Mouse (Mus musculus) NIH3T3 (cell line): Measurements from ENCODE around the gene Fbxw10.

Experiments used
- DNase-seq: peaks from one replicate; pipeline ENCODE4 v3.0.0-alpha.2; 2012; ENCODE audit warnings: low read depth

Fbxw10 gene

GRCm38 (mm10) chr11:62844562-62844961 lies 2.3 kb upstream of the Fbxw10 start:
- no peak for DNase-seq

GRCm38 (mm10) chr11:62845730-62846129 lies 1.1 kb upstream of the Fbxw10 start:
- no peak for DNase-seq

GRCm38 (mm10) chr11:62847655-62848191 lies 854 bp downstream of the Fbxw10 start:
- no peak for DNase-seq

GRCm38 (mm10) chr11:62848301-62848700 lies 1.4 kb downstream of the Fbxw10 start:
- no peak for DNase-seq

GRCm38 (mm10) chr11:62851199-62851598 lies 4.3 kb downstream of the Fbxw10 start:
- DNase-seq = peak; percentile 76

- DNase-seq = no peak
These were observed 6.5 kb downstream of the Fbxw10 start for GRCm38 (mm10) chr11:62853334-62853733.

GRCm38 (mm10) chr11:62865562-62865961 lies 18.7 kb downstream of the Fbxw10 start:
- no peak for DNase-seq

GRCm38 (mm10) chr11:62866685-62867084 lies 19.8 kb downstream of the Fbxw10 start:
- no peak for DNase-seq

- peak; percentile 43 for DNase-seq
These were observed 22.3 kb downstream of the Fbxw10 start for GRCm38 (mm10) chr11:62869201-62869600.

GRCm38 (mm10) chr11:62869715-62870371 lies 23.0 kb downstream of the Fbxw10 start:
- DNase-seq = no peak

- no peak for DNase-seq
These were observed 26.6 kb downstream of the Fbxw10 start for GRCm38 (mm10) chr11:62873479-62873878.

GRCm38 (mm10) chr11:62875696-62876095 lies 28.8 kb downstream of the Fbxw10 start:
- DNase-seq = peak; percentile 26

GRCm38 (mm10) chr11:62876445-62876844 lies 29.6 kb downstream of the Fbxw10 start:
- no peak for DNase-seq

GRCm38 (mm10) chr11:62877391-62877790 lies 30.5 kb downstream of the Fbxw10 start:
- DNase-seq = no peak

GRCm38 (mm10) chr11:62878728-62879127 lies 31.9 kb downstream of the Fbxw10 start:
- DNase-seq = no peak

GRCm38 (mm10) chr11:62879220-62880048 lies 32.6 kb downstream of the Fbxw10 start, which contains the start of gene Tvp23b:
Tvp23b (plus strand) TSS chr11:62879455.
- peak; percentile 99 for DNase-seq

- DNase-seq = no peak
These were observed 36.5 kb downstream of the Fbxw10 start for GRCm38 (mm10) chr11:62883407-62883806.

GRCm38 (mm10) chr11:62885323-62885722 lies 38.5 kb downstream of the Fbxw10 start:
- DNase-seq = no peak

GRCm38 (mm10) chr11:62890796-62891195 lies 43.9 kb downstream of the Fbxw10 start:
- no peak for DNase-seq

- DNase-seq = no peak
These were observed 44.9 kb downstream of the Fbxw10 start for GRCm38 (mm10) chr11:62891763-62892162.

- peak; percentile 94 for DNase-seq
These were observed 54.9 kb downstream of the Fbxw10 start for GRCm38 (mm10) chr11:62901699-62902323.

- DNase-seq = peak; percentile 54
These were observed 57.1 kb downstream of the Fbxw10 start for GRCm38 (mm10) chr11:62903871-62904495.
